Mouse (Mus musculus): ENCODE data around the gene Gfod2.

GRCm38 (mm10) chr8:105799091-105799812 is 40.8 kb upstream of the Gfod2 start:
- TF ChIP-seq CTCF (IDR thresholded peaks at IDR 0.05; ENCODE audit: control insufficient read depth, insufficient read depth, low read length) (no peak), POLR2A (IDR thresholded peaks at IDR 0.05; ENCODE audit: borderline replicate concordance, control insufficient read depth, low read depth, low read length) (no peak)

Data from bone marrow, adult 2 months (tissue).